Mouse (Mus musculus): ENCODE results near the gene Gm5935. TPM values are rescaled to one million over a fixed set of nuclear protein-coding genes. Genes with fewer than 3 reads are reported as not detected.
"Not testable (repeated sequence)": the region's sequence is repeated elsewhere in the genome, so short reads cannot be mapped to it uniquely, and the experiment has no call there.

The Gm5935 gene
- not detected in 2 replicates for polyA plus RNA-seq (2015; fragmentation: Nextera tagmentation; extraction: Ambion mirVana)

- not testable (repeated sequence) for H3K9ac ChIP-seq; H3K4me3 ChIP-seq (replicated peaks); H3K27ac ChIP-seq (replicated peaks); H3K27me3 ChIP-seq; H3K4me1 ChIP-seq (replicated peaks); H3K9me3 ChIP-seq (replicated peaks); H3K36me3 ChIP-seq (replicated peaks); ATAC-seq (ENCODE audit: insufficient read depth); H3K4me2 ChIP-seq
- WGBS (ENCODE audit: insufficient replicate concordance) = 60% methylated on average over 5 of the region's 5 CpGs
Observed at GRCm38 (mm10) chrX:24775064-24775463, at the start of gene Gm5935. Gene Gm5935, minus strand, starts transcription at chrX:24775164.

Other genes with a start within 250 kb of the Gm5935 start
- not detected in 2 replicates for gene Gm4297, start 200.3 kb downstream of the Gm5935 start, polyA plus RNA-seq (2015; fragmentation: Nextera tagmentation; extraction: Ambion mirVana)

All from liver, embryonic 15.5 days (tissue).